Mouse (Mus musculus) spleen, postnatal 14 days (tissue): ENCODE data around the gene Kcne4.
"Not testable (repeated sequence)": the region's sequence is repeated elsewhere in the genome, so short reads cannot be mapped to it uniquely, and the experiment has no call there.

ENCODE experiments used
- DNase-seq, 2 experiments: peaks; one replicate each; pipeline ENCODE4 v3.0.0; 2021 to 2022; ENCODE audit warnings: low spot score in 2 of 2

Gene Kcne4

DNA sequence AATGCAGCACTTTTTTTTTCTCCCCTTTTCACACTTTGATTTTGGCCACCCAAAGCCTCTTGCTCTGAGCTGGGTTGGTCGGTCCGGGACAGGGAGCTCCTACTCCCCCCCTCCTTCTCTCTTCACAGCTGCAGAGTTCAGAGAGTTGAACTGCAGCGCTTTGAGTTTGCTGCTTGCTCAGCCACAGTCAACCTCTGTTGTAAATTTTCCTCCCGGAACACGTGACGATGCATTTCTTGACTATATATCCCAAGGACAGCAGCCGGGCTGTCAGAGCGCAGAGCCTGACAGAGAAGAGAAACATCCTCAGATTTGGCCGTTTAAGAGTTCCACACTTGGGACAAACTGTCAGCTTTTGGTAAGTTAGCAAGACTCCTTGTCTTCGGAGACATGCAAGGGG lies at the start of gene Kcne4:
Gene Kcne4, plus strand, starts transcription at position 120 of the 400 bp plus-strand sequence.
- no peak for DNase-seq

DNA sequence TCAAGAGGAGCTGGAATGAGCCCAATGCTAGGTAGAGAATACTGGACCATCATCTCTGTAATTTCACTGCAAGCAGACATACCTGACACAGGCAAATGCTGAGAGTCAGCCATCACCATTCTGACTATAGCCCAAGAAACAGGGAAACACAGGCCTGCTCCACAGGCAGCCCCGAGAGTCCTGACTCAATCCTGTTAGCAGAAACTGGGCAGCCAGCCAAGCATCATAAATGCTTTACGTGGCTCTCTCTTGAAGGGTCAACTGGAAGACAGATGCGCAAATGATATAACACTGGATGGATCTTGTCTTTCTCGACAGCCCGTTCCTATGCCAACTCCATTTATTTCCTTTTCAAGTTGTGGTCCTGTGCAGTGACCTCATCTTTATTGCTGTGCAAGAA lies 34.7 kb upstream of the Kcne4 start:
- DNase-seq, result no peak

DNA sequence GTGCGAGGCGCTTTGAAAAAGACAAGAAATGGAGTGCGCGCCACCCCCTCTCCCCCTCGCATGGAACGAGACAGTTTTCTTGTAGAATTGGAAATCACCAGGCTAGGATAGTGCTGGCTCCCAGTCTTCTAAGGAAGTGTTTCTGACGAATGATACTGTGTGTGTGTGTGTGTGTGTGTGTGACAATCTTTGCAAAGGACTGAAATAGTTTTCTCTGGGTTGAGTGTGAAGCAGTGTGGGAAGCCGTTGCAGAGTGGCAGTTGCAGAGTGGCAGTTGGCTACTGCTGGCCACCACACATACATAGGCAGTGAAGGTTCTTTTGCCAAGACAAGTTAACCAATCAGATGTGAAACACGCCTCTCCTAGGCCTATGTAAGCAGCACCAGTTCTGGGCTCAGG lies 31.6 kb upstream of the Kcne4 start:
- not testable (repeated sequence) for DNase-seq

DNA sequence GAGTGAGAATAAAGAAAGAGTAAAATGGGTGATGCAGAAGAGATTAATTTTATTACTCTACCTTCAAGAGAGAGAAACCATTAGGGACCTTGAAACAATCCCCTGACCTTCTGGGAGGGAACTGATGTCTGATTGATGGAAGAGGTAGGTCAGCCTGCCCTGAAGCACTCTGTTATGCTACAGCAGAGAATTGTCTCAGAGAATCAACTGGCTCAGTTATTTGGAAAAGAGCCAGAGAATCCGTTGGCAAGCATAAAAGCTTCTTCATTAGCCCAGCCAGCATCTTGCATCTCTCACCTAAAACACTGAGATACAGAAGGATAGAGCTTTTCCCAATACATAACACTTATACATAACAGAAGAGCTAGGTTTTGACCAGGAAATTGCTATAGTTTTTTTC lies 26.8 kb upstream of the Kcne4 start:
- DNase-seq, result no peak

DNA sequence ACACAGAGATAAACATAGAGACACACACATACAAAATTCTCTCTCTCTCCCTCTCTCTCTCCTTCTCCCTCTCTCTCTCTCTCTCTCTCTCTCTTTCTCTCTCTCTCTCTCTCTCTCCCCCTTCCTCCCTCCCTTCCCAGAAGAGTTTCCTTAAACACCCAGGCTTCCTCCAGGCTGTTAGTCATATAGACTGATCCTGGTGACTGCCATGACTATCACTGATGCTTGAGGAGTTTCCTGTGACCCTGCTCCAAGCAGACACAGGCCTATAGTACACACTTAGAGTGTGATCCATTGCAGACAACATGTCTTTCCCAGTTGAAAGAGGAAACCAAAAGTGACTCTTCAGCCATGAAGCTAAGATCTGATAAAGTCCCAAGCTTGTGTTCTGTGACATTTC lies 9.1 kb upstream of the Kcne4 start:
- no peak for DNase-seq

DNA sequence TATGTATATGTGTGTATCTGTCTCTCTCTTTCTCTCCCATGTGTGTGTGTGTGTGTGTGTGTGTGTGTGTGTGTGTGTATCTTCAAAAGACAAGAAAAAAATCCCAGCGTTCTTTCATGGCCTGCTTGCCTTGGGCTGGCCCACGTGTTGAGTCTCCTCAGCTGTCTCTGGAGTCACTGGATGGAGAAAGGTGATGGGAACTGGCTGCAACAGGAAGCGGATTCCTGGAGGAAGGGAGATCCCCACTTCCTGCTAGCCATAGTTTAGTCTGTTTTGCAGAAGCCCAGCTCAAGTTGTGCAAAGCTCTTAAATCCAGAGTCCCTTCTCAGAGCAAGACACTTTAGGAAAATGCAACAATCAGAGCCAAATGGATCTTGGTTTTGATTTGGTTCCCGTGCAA lies 6.7 kb upstream of the Kcne4 start:
- DNase-seq, result no peak

DNA sequence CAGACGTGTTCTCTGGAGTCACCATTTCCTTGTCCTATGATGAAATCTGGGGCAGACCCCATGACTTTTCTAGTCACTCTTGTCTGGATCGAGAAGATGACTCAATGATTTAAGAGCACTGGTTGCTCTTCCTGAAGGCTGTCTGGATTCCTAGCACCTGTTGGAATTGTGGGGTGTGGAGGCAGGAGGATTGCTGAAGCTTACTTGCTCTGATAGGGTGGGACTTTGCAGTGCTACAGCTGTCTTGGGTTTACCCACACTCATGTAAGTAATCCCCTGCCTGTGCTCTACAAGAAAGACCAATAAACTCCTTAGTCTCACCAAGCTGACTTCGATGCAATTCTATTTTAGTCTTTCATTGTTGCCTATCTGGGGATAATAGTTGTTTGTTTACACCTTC lies 5.7 kb upstream of the Kcne4 start:
- DNase-seq, result no peak

DNA sequence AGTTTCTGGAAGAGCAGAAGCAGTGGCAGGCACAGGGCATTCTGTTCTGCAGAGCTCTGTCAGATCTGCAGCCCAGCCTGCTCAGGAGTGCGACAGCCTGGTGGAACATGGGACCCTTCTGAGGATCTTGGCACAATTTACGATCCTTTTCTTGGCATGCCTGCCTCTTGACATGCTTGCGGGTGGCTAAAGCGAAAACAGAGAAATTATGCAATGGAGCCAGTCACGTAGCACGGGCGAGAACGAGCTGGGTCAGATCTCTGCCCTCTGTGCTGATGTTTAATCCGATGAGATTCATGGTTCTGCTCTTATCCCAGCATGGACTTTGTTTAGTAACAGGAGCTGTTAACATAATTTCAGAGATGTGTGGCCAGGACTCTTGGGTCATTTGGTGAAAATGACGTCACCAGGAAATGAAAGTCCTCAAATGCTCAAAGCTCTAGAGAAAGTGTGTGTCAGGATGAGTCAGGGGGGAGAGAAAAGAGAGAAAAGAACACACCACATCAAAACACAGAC lies 4.5 kb upstream of the Kcne4 start:
- no peak for DNase-seq

DNA sequence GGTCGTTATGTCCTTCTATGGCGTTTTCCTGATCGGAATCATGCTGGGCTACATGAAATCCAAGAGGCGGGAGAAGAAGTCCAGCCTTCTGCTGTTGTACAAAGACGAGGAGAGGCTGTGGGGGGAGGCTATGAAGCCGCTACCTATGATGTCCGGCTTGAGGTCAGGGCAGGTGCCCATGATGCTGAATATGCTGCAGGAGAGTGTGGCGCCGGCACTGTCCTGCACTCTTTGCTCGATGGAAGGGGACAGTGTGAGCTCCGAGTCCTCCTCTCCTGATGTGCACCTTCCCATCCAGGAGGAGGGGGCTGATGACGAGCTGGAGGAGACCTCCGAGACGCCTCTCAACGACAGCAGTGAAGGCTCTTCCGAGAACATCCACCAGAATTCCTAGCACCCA lies 1.2 kb downstream of the Kcne4 start:
- DNase-seq, result no peak

DNA sequence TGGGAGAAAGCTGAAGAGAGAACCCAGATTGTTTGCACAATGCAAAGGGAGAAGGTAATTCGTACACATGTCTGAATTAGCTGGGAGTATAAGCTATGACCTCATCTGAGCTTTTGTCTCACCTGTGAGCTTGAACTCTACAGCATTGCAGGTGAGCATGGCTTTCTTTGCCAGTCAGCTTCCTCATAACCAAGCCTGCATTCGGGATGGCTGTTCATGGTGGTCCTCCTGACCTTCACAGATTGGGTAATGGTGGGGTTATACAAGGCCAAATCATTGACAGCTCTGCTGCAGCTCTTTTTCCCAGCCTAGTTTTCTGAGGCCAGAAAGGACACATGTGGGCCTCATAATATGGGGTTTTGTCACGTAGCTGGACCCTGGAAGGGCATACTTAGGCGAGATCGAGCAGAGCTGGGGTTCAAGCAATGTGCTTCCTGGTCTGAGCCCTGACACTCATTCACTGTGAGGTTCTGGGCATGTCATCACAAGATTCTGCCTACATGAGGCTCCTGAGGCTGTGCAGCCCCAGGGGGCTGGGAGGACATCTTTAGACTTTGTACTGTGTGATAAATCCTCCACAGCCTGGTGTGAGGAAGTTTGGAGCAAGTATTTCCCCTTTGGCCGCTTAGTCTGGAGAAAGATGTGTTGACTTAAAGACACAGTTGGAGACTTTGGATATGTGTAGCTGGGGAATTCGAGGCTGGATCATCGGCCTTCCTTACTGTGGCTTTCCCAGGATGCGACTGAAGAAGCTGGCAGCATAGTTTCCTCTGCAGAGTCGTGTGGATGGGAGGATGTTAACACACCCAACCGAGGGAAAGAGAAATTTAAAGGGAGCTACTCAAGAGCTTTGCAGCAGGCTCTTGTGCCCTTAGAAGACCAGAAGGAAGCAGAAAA lies 2.3 kb downstream of the Kcne4 start:
- no peak for DNase-seq

DNA sequence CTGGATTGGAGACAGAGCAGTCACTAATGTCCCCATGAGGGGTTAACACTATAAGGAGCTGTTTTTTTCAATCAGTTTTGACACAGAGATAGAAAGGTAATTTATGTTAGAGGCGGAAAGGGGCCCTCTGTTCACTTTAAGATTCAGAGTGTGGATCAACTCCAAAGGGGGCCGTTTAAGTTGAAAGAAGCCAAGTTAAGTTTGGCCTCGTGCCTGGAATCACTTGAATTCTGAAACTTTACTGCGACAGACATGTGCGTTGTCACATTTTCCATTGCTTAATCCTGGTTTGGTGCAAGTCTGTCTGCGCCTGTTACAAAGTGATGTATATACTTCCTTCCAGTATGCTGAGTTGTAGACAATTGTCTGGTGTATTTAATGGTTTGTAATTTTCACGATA lies 3.0 kb downstream of the Kcne4 start:
- DNase-seq, result no peak

DNA sequence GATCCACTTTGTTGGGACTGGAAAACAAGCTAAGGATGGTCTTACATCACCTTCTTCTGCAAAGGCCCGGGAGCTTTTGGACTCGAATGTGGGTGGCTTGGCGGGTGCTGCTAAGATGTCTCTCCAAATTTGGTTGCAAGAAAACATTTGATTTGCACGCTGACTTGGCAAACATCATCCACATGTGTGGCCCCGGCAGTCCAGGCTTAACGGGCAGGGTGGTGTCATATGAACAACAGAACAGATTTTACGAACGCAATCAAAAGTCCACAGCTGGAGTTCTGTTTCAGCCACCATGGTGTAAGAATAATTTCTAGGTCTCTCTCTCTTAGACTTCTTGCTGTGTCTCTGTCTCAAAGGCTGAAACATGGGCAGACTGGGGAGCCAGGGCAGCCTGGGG lies 3.6 kb downstream of the Kcne4 start:
- no peak for DNase-seq

DNA sequence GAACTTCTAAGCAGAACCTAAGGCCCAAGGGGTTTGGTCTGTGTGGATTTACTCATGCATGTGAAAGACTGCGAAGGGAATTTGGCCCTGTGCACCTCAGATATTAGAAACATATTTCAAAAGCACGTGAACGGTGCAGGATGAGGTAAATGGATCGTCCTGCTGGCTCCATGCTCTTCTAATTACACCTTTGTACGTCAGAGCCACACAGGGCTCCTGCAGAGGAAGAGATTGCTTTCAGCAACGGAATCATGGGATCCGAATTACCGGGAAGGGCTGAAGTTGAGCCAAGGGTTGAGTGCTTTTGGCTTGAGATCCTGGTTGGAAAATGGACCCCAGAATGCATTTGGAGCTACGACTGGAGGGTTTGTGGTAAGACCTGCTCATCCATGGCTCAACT lies 4.6 kb downstream of the Kcne4 start:
- DNase-seq, result no peak

DNA sequence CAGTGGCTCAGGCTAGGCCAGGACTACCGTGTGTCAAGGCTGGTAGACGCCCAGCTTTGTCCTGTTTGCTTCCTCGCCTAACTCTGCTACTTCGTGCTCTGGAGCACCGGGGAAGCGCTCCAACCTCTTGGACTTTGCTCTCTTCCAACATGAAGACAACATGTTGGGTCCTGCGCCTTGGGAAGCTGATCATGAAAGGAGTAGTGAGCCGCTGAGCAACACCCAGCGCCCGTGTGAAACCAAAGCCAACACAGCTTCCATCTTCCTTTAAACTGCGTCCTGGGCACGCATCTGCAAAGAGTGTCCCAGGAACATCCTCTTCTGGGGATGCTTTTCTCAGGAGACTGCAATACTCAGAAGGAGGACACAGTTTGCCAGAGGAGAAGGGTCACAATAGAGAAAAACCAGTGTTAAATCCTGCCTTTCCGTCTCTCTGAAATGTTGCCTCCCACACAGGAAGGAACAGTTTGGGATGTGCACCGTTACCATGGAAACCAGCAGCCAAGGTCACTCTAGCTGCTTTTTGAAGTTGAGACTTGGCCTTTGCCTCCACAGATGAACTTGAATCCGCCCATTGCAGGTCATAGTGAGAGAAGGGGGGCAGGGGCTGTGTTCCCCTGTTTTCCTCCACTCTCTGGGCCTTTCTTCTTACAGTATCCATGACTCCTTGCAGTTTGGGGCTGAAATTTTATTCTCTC lies 5.3 kb downstream of the Kcne4 start:
- DNase-seq, result no peak

DNA sequence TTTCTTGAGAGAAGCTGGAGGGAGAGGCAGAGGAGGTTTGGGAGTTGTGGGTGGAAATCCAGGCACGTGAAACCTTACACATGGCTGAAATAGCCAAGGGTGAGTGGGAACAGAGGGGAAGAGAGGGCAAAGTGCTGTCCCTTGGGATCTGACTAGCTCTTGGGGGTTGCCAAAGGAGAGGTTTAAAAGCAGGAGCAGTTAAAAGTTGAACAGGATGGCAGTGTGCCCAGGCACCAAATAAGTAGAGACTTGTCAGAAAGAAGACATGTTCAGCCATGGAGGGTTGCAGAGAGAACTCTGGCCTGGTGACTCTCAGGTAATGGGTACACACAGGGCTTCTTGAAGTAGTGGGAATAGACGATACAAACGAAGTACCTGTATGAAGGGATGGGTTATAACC lies 8.7 kb downstream of the Kcne4 start:
- DNase-seq, result no peak

DNA sequence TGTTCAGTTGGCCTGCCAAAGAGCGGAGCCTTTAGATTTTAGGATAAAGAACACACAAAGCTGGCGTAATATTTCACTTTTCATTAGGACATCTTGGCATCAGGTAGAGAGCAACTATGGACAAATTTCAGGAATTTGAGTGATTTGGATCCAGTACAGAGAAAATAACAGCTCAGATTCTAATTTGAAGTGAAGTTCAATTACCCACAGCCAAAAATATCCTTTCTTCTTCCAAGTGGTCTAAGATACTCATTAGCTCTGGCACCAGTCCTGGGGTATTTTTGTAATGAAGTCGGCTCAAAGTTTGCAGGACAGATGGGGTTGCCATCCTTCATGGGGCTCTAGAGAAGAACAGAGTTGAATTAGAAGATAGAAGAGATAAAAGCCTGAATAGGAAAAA lies 21.9 kb downstream of the Kcne4 start:
- no peak for DNase-seq

DNA sequence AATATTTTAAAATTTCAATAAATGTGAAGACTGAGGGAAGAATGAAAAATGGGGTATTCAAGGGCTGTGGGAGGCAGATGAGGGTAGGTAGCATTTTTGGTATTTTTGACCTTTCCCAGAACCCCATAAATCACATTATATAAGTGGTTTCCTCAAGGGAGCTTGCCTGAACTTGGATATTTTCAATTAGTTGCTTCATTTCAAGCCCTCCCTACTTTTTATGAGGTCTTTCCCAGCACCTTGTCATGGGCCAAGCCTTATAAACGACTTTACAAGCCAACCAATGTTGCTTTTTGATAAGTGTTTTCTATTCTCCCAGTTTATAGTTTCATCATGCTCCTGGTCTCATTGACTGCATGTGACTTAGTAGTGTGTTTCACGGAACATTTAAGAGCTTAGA lies 24.2 kb downstream of the Kcne4 start:
- no peak for DNase-seq

DNA sequence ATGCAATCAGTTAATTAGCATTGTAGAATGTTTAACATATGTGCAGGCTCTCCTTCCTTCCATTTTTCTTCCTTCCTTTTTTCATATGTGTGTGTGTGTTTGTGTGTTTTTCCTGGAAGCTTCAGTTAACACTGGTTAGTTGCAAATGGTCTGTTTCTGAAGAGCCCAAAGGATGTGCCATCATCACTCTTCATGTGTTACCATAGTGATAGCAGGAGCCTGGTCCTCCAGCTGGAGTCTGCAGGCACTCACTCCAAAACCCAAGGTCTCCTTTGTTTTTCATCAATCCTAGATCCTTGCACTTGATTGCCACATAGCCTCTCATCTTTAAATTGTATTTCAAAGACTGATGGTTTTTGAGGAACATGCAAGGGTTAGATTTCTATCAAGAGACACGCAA lies 29.1 kb downstream of the Kcne4 start:
- DNase-seq, result no peak

DNA sequence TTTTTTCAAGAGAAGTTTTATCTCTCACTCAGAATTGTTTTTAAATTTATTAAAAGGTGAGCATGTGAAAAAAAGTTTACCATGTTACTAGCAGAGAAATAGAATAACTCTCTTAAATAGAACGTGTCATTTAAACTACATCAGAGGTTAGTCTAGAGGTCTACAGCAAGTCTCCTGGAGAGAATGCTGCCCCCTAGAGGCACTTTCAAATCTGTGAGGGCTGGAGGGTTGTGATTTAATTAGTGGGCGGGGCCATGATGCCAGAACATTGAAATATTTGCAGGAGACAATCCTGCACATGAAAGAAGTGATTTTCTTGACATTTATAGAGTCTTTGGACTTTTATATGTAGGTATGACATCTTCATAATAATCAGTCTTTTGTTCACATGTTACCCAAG lies 29.9 kb downstream of the Kcne4 start:
- no peak for DNase-seq

DNA sequence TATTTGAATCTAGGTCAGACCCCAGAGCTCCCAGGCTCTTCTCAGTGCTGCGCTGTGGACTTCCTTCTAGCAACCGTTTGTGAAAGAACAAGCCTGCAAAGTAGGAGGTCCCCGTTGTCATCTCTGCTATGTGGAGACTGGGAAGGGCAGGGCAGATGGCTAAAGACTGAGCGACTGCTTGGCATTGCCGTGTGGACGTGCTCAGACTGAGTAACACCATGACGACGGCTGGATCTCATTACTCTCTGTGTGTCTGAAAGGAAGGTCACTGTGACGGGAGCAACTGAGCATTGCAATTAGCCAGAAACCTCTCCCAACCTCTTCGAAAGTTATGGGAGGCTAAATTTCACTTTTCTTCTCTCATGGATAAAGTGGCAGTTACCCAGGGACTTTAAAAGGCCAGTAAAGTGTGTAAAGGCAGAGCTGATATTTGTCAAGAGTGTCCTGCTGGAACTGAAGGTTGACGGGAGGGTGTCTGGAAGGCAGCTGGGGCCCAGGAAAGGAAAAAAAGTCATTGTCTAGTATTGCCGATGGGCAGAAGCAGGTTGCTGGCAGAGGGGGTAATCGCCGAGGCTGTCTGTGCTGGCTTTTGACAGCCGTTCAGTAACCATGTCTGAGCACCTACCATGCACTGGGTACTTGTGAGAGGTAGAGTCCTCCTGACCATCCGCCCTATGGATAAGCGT lies 36.0 kb downstream of the Kcne4 start:
- DNase-seq, result no peak

DNA sequence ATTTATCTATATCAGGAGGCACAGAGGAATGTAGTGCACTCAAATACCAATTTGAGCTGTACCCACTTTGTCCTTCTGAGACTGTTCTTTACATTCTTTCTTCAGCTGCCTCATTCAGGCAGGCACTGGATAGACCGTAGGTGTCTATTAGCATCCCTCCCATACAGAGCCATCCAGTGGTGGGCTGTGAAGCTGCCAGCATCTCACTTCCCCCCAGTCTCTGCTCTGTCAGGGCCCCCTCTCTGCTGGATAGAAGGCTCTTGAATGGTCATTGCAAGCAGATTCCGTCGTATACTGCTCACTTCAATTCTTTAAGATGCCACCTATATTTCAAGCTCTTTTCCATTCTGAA lies 36.5 kb downstream of the Kcne4 start:
- DNase-seq, result no peak

DNA sequence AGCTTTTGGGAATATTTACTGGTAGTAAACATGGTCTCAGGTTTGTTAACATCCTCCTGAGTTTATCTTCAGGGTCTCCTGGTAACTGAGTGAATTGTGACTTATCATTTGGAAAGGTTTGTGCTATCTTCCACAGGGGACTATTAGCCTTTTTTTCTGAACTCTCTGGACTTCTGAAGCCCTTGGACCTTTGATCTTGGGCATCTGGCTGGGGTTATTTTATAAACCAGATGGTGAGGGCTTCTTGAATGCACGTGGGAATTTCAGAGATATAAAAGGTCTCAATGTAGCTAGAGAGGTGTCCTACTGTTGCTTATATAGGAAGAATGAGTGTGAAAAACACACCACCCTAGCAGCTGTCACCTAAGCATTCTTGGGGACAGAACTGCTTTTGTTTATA lies 37.7 kb downstream of the Kcne4 start:
- DNase-seq, result no peak

DNA sequence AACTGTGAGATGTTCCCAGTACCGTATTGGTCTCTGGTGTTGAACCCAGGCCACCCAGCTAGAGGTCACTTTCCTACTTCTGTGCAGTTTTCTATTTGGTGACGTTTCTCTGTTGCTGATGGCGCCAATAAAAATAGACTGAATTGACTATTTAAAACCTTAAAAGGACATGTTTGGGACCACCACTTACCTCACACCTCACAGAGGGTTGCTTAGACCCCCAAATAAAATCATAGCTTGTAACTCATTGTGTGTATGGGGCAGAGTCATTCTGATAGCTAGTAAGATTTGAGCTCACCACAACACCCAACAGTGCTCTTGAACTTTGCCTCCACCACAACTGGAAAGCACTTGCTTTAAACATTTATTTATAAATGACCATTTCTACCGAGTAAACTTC lies 43.0 kb downstream of the Kcne4 start:
- no peak for DNase-seq
